Mouse (Mus musculus): ENCODE measurements at regions not wholly inside any gene's neighbourhood (a gene's known extent, or its start where the extent isn't known, plus 50 kb on each side); places are given as distances from the start of the nearest gene placed in this dataset.

- TF ChIP-seq CTCF (IDR thresholded peaks at IDR 0.05; ENCODE audit: extremely low read depth, insufficient read depth, low read length) (no peak), POLR2A (IDR thresholded peaks at IDR 0.05; ENCODE audit: extremely low read depth, insufficient read depth, low read length) (no peak)
These were observed 326.9 kb downstream of the Wdr11 start for GRCm38 (mm10) chr7:129918240-129919200.

Measured in cortical plate, adult 2 months (tissue).